Mouse (Mus musculus): ENCODE data around the gene Chst3. TPM values are rescaled to one million over a fixed set of nuclear protein-coding genes. Genes with fewer than 3 reads are reported as not detected.
"Not testable (repeated sequence)": the region's sequence is repeated elsewhere in the genome, so short reads cannot be mapped to it uniquely, and the experiment has no call there.

The Chst3 gene
- total RNA-seq, 2 experiments from 2014 or later, result 3.8 to 4.1 TPM

DNA sequence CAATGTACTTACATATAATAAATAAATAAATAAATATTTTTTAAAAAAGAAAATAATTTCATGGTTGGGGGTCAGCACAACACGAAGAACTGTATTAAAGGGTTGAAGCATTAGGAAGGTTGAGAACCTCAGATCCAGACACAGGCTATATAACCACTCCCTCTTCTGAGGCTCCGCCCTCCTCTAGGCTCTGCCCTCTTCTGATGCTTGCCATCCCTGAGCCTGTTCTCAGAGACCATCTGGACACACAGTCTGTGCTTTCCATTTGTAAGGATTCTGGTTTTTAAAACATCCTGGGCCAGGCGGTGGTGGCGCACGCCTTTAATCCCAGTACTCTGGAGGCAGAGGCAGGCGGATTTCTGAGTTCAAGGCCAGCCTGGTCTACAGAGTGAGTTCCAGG lies 16.8 kb upstream of the Chst3 start:
- DNase-seq (ENCODE audit: low spot score in 2 of 2), result not testable (repeated sequence)

DNA sequence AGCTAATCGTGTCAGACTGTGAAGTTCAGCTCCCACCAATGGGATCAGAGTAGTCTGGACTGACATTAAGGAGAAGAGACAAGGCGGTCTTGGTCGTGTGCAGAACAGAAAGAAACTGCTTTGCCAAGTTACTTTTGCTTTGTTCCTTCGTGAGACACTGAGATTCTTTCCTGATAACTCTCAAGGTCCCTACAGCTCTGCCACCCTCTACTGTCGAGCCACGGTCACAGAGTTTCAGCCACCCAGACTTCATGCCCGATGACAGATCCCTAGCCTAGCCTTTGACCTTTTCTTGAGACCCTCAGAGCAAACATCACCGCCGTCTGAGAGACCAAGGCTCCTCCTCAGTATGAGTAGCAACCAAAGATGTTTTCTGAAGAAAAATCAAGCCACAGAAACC lies 14.9 kb upstream of the Chst3 start:
- no peak for DNase-seq (ENCODE audit: low spot score in 2 of 2)

DNA sequence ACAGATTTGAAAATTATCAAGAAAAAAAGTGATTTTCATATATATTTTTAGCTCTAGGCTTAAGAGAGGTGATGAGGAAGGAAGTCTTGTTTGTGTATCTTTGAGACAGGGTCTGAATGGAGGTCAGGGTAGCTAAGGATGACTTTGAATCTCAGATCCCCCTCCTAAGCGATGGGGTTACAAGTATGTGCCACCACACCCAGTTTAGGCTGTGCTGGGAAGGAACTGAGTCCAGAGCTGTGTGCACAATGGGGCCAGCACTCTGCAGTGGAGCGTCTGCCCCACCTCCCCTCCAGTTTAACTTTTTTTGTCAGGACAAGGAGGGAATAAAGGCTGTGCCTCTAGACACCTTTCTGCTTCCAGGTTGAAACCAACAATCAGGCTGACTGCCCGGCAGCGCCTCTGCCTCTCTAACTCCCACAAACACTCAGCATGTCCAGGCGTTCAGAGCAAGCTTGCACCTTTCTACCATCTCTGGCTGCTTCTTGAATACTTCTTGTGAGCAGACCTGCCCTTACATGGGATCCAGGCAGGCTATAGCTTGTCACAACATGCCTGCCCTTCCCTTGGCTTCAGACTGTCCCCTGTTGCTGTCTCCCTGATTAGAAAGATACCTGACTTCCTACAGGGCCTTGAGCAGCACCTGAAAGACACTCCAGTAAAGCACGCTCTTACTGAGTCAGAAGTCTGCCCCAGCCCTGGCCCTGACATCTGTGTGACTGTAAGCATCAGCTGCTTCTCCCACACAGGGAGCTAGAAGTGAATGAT lies 11.4 kb upstream of the Chst3 start:
- no peak for DNase-seq (ENCODE audit: low spot score in 2 of 2)

DNA sequence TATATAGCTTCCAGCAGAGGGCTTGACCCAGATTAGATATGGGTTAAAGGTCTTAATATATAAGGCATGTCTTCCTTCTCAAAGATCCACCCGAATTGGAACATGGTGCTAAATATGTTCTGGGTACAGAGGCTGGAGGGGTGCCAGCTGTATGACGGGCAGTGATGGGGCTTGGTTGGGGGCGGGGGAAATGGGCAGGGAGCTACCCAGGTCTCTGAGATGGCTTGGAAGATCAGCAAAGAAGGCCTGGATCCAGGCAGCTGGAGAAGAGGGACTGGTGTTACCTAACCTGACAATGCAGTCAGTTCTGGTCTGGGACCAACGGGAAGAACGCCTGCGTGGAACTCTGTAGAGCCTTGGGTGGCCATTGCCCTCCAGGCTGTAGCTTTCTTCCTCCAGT lies 10.1 kb upstream of the Chst3 start:
- DNase-seq (ENCODE audit: low spot score in 2 of 2), result no peak

- DNase-seq (ENCODE audit: low spot score in 2 of 2), result no peak
Observed at GRCm38 (mm10) chr10:60227666-60228065, 8.6 kb upstream of the Chst3 start.

GRCm38 (mm10) chr10:60224601-60225000 lies 5.5 kb upstream of the Chst3 start:
- no peak for DNase-seq (ENCODE audit: low spot score in 2 of 2)

DNA sequence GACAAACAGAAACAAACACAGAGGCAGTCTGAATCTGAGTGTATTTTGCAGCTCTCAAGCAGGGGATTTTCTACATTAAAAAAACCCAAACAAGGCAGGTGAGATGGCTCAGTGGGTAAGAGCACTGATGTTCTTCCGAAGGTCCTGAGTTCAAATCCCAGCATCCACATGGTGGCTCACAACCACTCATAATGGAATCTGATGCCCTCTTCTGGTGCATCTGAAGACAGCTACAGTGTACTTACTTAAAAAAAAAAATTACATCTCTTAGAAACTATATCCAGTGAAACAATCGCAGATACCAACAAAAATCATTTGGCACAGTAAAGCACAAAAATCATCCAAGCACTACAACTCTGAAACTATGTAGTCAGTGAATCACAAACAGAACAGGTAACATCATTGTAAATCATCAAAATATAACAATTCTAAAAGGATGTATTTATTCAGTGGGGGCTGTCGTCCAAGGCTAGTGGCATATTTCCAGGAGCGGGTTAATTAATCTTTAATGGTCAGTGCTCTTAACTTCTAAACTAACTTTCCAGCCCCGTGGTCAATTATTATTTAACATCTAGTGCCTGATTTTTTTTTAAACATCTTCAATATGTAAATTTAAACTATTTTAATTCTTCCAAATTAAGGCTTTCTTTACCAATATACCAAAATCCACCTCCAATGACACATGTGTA lies 2.7 kb upstream of the Chst3 start:
- DNase-seq (ENCODE audit: low spot score in 2 of 2), result not testable (repeated sequence)

GRCm38 (mm10) chr10:60220607-60221006 lies 1.5 kb upstream of the Chst3 start:
- DNase-seq (ENCODE audit: low spot score in 2 of 2), result no peak

GRCm38 (mm10) chr10:60220042-60220523 lies 1.0 kb upstream of the Chst3 start:
- DNase-seq (ENCODE audit: low spot score in 2 of 2), result no peak

GRCm38 (mm10) chr10:60218033-60218590 lies 948 bp downstream of the Chst3 start:
- no peak for DNase-seq (ENCODE audit: low spot score in 2 of 2)

- no peak for DNase-seq (ENCODE audit: low spot score in 2 of 2)
Observed at GRCm38 (mm10) chr10:60216331-60217095, 2.5 kb downstream of the Chst3 start.

GRCm38 (mm10) chr10:60215077-60215960 lies 3.7 kb downstream of the Chst3 start:
- peak; percentile 34 to 37 for DNase-seq (ENCODE audit: low spot score in 2 of 2)

DNA sequence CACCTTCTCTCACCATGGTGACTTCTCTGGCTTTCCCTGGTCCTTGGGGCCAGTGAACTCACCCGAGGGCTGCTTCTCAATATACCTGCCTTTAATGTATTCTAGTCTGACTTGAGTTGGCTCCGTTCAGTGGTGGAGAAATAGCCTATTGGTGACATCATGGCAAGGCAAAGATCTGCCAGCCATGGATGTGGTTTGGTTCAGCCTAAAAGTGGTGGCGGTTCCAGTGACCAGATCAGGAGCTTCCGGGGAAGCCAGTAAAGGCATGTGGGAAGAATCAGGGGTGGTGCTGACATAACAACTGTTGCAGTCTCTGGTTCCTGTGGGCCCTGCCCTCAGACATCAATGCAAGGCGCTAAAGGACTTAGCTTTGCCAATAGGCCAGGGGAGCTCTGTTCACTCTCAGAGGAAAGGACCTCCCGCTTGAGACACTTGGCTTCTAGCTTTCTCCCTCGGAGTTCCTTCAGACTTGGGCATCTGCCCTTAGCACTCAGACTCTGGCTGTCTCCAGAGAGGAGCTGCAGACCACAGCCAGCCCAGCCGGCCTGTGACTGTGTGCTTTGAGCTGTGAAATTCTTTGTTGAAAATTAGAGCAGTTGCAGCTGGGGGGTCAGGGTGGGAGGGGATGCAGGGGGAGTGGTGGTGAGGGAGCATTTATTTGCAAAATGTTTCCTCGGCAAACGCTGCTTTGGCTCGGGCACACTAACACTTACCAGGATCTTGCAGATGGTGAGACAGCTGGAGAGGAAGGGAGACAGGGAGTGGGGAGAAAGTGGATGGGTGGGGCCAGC lies 6.3 kb downstream of the Chst3 start:
- no peak for DNase-seq (ENCODE audit: low spot score in 2 of 2)

DNA sequence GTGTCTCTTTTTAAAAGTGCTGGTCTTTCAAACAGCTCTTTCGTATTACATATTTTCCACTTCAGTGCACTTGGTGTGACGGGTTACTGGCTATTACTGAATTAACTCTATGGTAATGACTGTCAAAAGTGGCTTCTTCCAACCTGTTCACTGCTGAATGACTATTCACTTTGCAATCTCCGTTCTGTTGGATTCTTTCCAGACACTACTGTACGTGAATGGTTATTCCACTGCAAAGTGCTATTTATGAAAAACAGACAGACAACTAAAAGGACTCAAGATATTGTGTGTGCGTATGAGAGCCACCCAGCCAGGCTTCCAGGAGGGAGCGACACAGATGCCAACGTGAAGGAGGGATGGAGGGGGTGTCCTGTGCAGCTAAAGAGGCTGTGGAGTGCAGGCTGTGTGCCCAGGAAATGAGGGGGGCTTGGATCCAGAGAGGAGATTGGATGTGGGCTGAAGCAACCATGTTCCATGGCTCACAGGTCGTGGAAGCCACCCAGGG lies 7.5 kb downstream of the Chst3 start:
- DNase-seq (ENCODE audit: low spot score in 2 of 2), result no peak

DNA sequence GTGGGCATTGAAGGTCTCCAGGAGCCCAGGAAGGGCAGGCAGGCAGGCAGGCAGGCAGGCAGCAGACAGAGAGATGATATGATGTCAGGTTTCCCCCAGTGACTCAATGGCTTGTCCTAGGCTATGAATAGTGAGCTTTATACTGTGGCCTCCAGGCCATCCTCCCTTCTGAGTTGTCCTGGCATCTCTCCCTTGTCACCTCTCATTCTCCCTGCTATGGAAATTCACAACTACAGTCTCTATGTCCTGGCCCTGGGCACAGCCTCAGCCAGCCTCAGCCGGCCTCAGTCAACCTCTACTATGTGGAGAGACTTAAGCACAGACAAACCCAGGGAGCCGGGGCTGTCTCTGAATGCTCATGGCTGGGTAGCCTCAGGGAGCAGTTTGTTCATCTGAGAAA lies 8.6 kb downstream of the Chst3 start:
- DNase-seq (ENCODE audit: low spot score in 2 of 2), result no peak

- peak; percentile 50 to 56 for DNase-seq (ENCODE audit: low spot score in 2 of 2)
Observed at GRCm38 (mm10) chr10:60209237-60209636, 9.8 kb downstream of the Chst3 start.

GRCm38 (mm10) chr10:60207166-60207705 lies 11.8 kb downstream of the Chst3 start:
- DNase-seq (ENCODE audit: low spot score in 2 of 2), result no peak

DNA sequence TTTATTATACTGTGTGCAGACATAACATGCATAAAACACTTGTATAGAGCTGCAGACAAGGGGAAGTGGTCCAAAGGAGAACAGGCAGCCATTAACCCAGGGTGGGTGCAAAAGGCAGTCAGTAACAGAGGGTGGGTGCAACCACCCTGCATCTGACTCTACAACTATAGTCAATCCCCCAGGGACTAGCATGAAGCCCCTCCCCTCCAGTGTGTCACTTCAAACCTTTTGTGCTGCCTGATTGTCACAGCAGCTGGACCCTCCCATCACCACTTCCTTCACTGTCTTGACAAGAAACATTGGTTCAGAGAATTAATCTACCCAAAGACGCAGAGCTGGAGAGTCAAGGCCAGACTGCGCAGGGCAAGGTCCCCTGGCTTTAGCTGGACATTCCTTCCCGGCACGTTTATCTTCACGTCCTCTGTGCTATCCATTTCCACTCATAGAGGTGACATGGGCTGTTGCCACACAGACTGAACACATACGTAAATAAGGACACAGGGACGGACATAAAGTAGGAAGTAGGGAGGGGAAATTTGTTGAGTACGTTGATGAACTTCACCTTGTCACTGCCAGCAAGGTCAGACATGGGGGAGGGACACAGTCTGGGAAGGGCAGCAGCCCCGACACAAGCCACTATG lies 13.3 kb downstream of the Chst3 start:
- no peak for DNase-seq (ENCODE audit: low spot score in 2 of 2)

DNA sequence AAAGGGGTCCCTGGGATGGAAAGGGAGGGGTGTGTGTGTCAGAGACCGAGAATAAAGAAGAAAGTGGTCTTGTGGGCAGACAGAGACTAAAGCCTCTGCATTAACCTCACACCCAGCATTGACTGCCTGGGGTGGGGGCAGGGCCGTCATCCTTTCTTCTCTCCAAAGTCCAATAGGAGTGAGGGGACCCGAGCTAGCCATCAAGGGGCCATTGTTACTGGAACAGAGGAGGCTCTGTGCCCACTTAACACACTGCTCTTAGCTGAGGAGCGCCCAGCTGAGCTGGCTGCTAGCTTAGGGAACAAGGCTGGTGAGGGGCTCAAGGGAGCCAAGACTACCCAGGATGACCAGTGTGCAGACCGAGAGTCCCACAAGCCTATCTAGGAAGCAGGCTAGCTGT lies 16.3 kb downstream of the Chst3 start:
- DNase-seq (ENCODE audit: low spot score in 2 of 2), result peak in 1 of 2 experiments; percentile 45
